Mouse (Mus musculus) adrenal gland, postnatal 10 days (tissue): ENCODE data around the gene Slc7a11. TPM values are rescaled to one million over a fixed set of nuclear protein-coding genes. Genes with fewer than 3 reads are reported as not detected.

Experiments
- DNase-seq: peaks from one replicate; pipeline ENCODE4 v3.0.0; 2021; ENCODE audit warnings: mixed read lengths
- total RNA-seq, 2 experiments: library from RNA; stranded (reverse); gene quantifications; 2 replicates each; pipeline ENCODE4 v1.2.3; 2021

Slc7a11 gene
- total RNA-seq, 2 experiments from 2014 or later: 0.33 to 0.66 TPM

GRCm38 (mm10) chr3:50306334-50306733 lies 137.1 kb downstream of the Slc7a11 start:
- DNase-seq: no peak

GRCm38 (mm10) chr3:50304137-50304536 lies 139.3 kb downstream of the Slc7a11 start:
- peak; percentile 64 for DNase-seq

- DNase-seq: no peak
Measured at GRCm38 (mm10) chr3:50302648-50303047, 140.8 kb downstream of the Slc7a11 start.

- DNase-seq: peak; percentile 68
Measured at GRCm38 (mm10) chr3:50300952-50301303, 142.5 kb downstream of the Slc7a11 start.

GRCm38 (mm10) chr3:50300002-50300951 lies 143.1 kb downstream of the Slc7a11 start:
- DNase-seq: peak; percentile 32

- DNase-seq: no peak
Measured at GRCm38 (mm10) chr3:50298366-50298991, 144.9 kb downstream of the Slc7a11 start.

GRCm38 (mm10) chr3:50296956-50297355 lies 146.5 kb downstream of the Slc7a11 start:
- no peak for DNase-seq

GRCm38 (mm10) chr3:50275023-50275422 lies 168.4 kb downstream of the Slc7a11 start:
- no peak for DNase-seq

GRCm38 (mm10) chr3:50272222-50272621 lies 171.2 kb downstream of the Slc7a11 start:
- DNase-seq: no peak

- no peak for DNase-seq
Measured at GRCm38 (mm10) chr3:50269680-50270079, 173.7 kb downstream of the Slc7a11 start.

GRCm38 (mm10) chr3:50262547-50263087 lies 180.8 kb downstream of the Slc7a11 start:
- DNase-seq: no peak

GRCm38 (mm10) chr3:50262066-50262465 lies 181.3 kb downstream of the Slc7a11 start:
- no peak for DNase-seq

- no peak for DNase-seq
Measured at GRCm38 (mm10) chr3:50260667-50261066, 182.7 kb downstream of the Slc7a11 start.

GRCm38 (mm10) chr3:50258852-50259251 lies 184.6 kb downstream of the Slc7a11 start:
- DNase-seq: no peak

- DNase-seq: no peak
Measured at GRCm38 (mm10) chr3:50249598-50250300, 193.7 kb downstream of the Slc7a11 start.

- no peak for DNase-seq
Measured at GRCm38 (mm10) chr3:50235990-50236389, 207.4 kb downstream of the Slc7a11 start.

- no peak for DNase-seq
Measured at GRCm38 (mm10) chr3:50233144-50233543, 210.3 kb downstream of the Slc7a11 start.

GRCm38 (mm10) chr3:50224390-50225114 lies 218.9 kb downstream of the Slc7a11 start:
- DNase-seq: no peak

- no peak for DNase-seq
Measured at GRCm38 (mm10) chr3:50220454-50220853, 223.0 kb downstream of the Slc7a11 start.

- no peak for DNase-seq
Measured at GRCm38 (mm10) chr3:50186369-50186768, 257.0 kb downstream of the Slc7a11 start.

- no peak for DNase-seq
Measured at GRCm38 (mm10) chr3:50185879-50186278, 257.5 kb downstream of the Slc7a11 start.

GRCm38 (mm10) chr3:50160756-50161155 lies 282.7 kb downstream of the Slc7a11 start:
- DNase-seq: no peak
